Mouse (Mus musculus): ENCODE measurements around the gene Kcnc3. TPM values are rescaled to one million over a fixed set of nuclear protein-coding genes. Genes with fewer than 3 reads are reported as not detected.

The Kcnc3 gene
- polyA plus RNA-seq, 1 experiment from 2014 or later, result 0.17 TPM

DNA sequence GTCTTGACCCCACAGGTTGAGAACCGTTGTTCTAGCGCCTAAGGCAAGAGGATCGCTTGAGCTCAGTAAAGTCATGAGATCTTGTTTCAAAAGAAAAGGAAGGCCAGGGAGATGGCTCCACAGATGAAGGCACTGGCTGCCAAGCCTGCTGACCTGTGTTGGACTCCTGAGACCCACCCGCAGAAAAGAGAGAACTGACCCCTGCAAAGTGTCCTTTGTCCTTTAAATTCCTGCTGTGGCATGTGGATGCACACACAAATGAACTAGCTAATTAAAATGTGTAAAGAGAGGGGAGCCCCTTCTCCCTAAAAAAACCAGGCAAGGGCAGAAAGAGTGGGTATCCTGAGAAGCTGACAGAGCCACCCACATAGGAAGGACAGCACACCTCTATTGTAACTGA is 18.7 kb upstream of the Kcnc3 start:
- Histone ChIP-seq H3K4me3 (no peak overlapping the region), H3K9ac (no peak overlapping the region), H3K4me2 (no peak overlapping the region), H3K27me3 (replicated peaks) (peaks cover 27% of the 10 kb centered on the region), H3K27ac (ENCODE audit: poor library complexity, severe bottlenecking) (no peak overlapping the region), H3K9me3 (replicated peaks) (no peaks in the 10 kb centered on the region), H3K4me1 (replicated peaks) (no peaks in the 10 kb centered on the region), H3K36me3 (no peaks in the 10 kb centered on the region)
- no peak for ATAC-seq (ENCODE audit: insufficient number of reproducible peaks, low FRiP score)
- 79% methylated on average over 4 of the region's 4 CpGs for WGBS

DNA sequence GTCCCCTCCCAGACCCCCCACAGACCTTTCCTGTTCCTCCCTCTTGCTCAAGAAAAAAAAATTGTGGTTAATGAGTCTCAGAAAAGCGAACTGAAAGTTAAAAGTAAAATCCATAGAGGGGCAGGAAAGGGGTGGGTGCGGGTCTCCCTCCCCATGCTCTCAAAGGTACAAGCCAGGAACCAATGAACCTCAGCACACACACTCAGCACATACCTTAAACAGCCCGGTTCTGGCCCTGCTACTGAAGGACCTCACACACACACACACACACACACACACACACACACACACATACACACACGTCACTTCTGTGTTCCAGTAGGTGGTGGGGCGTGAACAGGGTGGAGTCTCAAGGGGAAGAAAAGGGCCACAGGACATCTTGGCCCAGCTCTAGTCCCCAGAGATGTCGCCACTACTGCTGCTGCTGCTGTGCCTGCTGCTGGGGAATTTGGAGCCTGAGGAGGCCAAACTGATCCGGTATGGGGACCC is 18.2 kb upstream of the Kcnc3 start, which contains the start of gene Napsa:
TSS of gene Napsa (plus strand) at position 168 of the 489 bp plus-strand sequence.
- Histone ChIP-seq H3K4me1 (replicated peaks) (no peaks in the 10 kb centered on the region), H3K4me3 (no peak within 1 kb of the TSS), H3K4me2 (no peak within 1 kb of the TSS), H3K36me3 (no peaks in the 10 kb centered on the region), H3K9me3 (replicated peaks) (no peaks in the 10 kb centered on the region), H3K27ac (ENCODE audit: poor library complexity, severe bottlenecking) (no peak within 1 kb of the TSS), H3K9ac (no peak within 1 kb of the TSS), H3K27me3 (replicated peaks) (peaks cover 27% of the 10 kb centered on the region)
- WGBS, result 49% methylated on average over 7 of the region's 7 CpGs
- no peak for ATAC-seq (ENCODE audit: insufficient number of reproducible peaks, low FRiP score)

DNA sequence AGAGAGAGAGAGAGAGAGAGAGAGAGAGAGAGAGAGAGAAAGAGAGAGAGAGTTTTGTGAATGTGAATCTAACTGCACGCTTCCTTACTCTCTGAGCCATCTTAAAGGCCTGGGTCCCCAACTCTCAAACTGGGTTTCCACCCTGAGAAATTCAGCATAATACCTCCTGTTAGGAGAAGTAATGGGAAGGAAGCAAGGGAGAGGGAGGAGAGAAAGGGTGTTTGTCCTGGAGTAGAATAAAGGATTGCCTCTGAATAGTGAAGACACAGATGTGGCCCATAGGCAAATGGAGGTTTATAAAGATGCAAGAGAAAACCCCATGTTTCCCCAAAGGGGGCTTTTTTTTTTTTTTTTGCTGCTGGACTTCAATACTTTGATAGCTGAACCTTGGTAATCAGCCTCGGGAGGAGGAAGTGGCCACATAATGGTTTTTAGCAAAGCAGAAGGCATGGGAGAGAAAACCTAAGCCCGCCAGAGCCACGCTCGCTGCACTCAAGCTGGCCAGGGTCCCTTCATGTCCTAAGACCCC is 17.4 kb upstream of the Kcnc3 start:
- Histone ChIP-seq H3K9ac (no peak overlapping the region), H3K4me2 (no peak overlapping the region), H3K27me3 (replicated peaks) (peaks cover 25% of the 10 kb centered on the region), H3K27ac (ENCODE audit: poor library complexity, severe bottlenecking) (no peak overlapping the region), H3K9me3 (replicated peaks) (peaks cover under 1% of the 10 kb centered on the region; the same call in 1 of the 2 replicates), H3K36me3 (no peaks in the 10 kb centered on the region), H3K4me3 (no peak overlapping the region), H3K4me1 (replicated peaks) (no peaks in the 10 kb centered on the region)
- ATAC-seq (ENCODE audit: insufficient number of reproducible peaks, low FRiP score), result no peak
- 71% methylated on average over 5 of the region's 5 CpGs for WGBS

DNA sequence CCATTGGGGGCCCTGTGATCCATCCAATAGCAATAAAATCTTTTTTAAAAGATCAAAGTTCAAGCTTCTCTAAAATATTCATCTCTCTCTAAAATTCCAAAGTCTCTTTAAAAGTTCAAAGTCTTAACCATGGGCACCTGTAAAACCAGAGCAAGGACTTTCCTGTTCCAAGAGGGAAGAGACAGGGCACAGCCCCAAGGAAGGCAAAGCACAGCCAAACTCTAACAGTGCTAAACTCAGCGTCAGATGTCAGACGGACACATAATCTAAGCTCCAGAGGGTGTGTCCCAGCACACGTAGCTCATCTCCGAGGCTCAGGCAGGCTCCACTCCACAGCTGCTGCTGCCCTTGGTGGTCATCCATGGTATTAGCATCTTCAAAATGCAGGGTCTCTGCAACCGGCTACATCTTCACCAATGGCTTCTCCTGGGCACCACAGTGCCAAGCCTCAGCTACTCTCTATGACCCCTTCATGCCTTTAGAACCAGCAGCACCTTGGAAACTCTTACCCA is 14.1 kb upstream of the Kcnc3 start:
- H3K4me3 ChIP-seq, result no peak overlapping the region
- H3K27ac ChIP-seq (ENCODE audit: poor library complexity, severe bottlenecking), result no peak overlapping the region
- no peaks in the 10 kb centered on the region for H3K4me1 ChIP-seq (replicated peaks)
- H3K4me2 ChIP-seq, result no peak overlapping the region
- no peaks in the 10 kb centered on the region for H3K36me3 ChIP-seq
- peaks cover 8% of the 10 kb centered on the region; the same call in 1 of the 2 replicates for H3K27me3 ChIP-seq (replicated peaks)
- ATAC-seq (ENCODE audit: insufficient number of reproducible peaks, low FRiP score), result no peak
- H3K9ac ChIP-seq, result no peak overlapping the region
- peaks cover 6% of the 10 kb centered on the region; the same call in 1 of the 2 replicates for H3K9me3 ChIP-seq (replicated peaks)
- WGBS, result 38% methylated on average over 5 of the region's 5 CpGs

DNA sequence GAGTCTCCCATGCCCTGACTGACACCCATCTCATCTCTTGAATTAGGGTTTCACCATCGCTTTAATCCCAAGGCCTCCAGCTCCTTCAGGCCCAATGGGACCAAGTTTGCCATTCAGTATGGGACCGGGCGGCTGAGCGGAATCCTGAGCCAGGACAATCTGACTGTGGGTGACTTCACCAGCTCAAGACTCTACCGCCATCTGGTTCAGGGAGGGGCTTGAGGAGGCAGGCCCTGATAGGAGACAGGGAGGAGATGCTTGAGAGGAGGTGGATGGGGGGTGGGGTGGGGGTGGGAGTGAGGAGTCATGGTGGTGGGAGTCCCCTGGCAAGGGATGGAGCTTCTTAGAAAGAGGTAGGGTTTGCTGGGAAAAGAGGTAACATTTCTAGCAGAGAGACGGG is 8.8 kb upstream of the Kcnc3 start:
- no peak for ATAC-seq (ENCODE audit: insufficient number of reproducible peaks, low FRiP score)
- Histone ChIP-seq H3K4me2 (no peak overlapping the region), H3K36me3 (no peaks in the 10 kb centered on the region), H3K9ac (no peak overlapping the region), H3K27me3 (replicated peaks) (peaks cover 35% of the 10 kb centered on the region), H3K4me1 (replicated peaks) (no peaks in the 10 kb centered on the region), H3K4me3 (no peak overlapping the region), H3K27ac (ENCODE audit: poor library complexity, severe bottlenecking) (no peak overlapping the region), H3K9me3 (replicated peaks) (peaks cover 6% of the 10 kb centered on the region; the same call in 1 of the 2 replicates)
- 56% methylated on average over 6 of the region's 6 CpGs for WGBS

DNA sequence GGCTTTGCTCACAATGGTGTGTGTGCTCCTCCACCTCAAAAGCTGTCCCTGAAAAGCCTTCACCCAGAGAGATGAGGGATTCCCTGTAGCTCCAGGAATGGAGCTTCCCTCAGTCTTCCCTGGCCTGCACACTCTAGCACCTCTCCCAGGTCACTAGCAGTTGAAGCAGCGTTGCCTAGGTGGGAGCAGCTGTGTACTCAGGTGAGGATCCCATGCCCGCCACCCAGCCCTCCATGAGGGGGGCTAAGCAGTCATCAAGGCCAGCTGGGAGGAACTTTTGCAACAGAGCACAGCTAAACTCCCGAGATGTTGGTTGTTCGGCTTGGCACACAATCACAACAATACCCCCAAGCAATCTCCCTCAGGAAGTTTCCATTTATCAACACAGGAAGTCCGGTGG is 7.8 kb upstream of the Kcnc3 start:
- H3K4me3 ChIP-seq, result no peak overlapping the region
- H3K9ac ChIP-seq, result no peak overlapping the region
- no peak for ATAC-seq (ENCODE audit: insufficient number of reproducible peaks, low FRiP score)
- peaks cover 6% of the 10 kb centered on the region; the same call in 1 of the 2 replicates for H3K9me3 ChIP-seq (replicated peaks)
- peaks cover 46% of the 10 kb centered on the region for H3K27me3 ChIP-seq (replicated peaks)
- WGBS, result 48% methylated on average over 5 of the region's 5 CpGs
- no peak overlapping the region for H3K27ac ChIP-seq (ENCODE audit: poor library complexity, severe bottlenecking)
- no peak overlapping the region for H3K4me2 ChIP-seq
- H3K4me1 ChIP-seq (replicated peaks), result no peaks in the 10 kb centered on the region
- no peaks in the 10 kb centered on the region for H3K36me3 ChIP-seq

DNA sequence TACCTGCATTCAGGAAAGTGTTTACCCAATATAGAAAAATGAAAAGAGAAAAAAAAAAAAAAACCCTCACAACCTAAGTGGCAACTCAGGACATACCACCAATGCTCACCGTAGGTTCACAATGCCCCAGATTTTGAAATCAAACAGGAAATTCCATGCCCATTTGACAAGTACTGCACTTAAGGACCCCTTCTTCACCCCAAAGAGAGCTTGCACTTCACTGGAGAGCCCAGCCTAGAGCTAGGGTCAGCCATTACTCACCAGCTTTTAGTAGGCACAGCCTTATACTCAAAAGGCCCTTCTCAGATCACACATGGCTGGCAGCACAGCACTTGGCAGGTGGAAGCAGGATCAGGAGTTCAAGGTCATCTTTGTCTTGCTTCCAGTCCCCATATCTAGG is 7.3 kb upstream of the Kcnc3 start:
- no peak overlapping the region for H3K4me3 ChIP-seq
- H3K36me3 ChIP-seq, result no peaks in the 10 kb centered on the region
- H3K9ac ChIP-seq, result no peak overlapping the region
- ATAC-seq (ENCODE audit: insufficient number of reproducible peaks, low FRiP score), result no peak
- no peak overlapping the region for H3K4me2 ChIP-seq
- H3K4me1 ChIP-seq (replicated peaks), result no peaks in the 10 kb centered on the region
- WGBS, result 50% methylated on average over 1 of the region's 1 CpGs
- H3K27me3 ChIP-seq (replicated peaks), result peaks cover 50% of the 10 kb centered on the region
- H3K27ac ChIP-seq (ENCODE audit: poor library complexity, severe bottlenecking), result no peak overlapping the region
- H3K9me3 ChIP-seq (replicated peaks), result peaks cover 4% of the 10 kb centered on the region; the same call in 1 of the 2 replicates

DNA sequence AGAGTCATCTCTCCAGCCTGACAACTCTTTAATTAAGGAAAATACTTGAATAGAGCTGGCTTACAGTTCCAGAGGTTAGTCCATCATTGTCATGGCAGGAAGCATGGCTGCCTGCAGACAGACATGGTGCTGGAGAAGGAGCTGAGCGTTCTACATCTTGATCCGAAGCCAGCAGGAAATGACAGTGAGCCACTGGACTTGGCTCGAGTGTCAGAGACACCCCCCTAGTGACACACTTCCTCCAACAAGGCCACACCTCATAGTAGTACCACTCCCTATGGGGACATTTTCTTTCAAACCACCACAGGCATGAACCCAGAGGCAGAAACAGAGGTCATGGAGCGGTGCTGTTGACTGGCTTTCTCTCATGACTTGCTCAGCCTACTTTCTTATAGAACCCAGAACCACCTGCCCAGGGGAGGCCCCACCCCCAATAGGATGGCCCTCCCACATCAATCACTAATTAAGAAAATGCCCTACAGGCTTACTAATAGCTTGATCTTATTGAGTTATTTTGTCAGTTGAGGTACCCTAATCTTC is 6.1 kb upstream of the Kcnc3 start:
- ATAC-seq (ENCODE audit: insufficient number of reproducible peaks, low FRiP score), result no peak
- WGBS, result 71% methylated on average over 4 of the region's 4 CpGs
- no peaks in the 10 kb centered on the region for H3K36me3 ChIP-seq
- H3K4me1 ChIP-seq (replicated peaks), result peaks cover 11% of the 10 kb centered on the region
- peaks cover 62% of the 10 kb centered on the region for H3K27me3 ChIP-seq (replicated peaks)
- no peak overlapping the region for H3K4me3 ChIP-seq
- H3K27ac ChIP-seq (ENCODE audit: poor library complexity, severe bottlenecking), result no peak overlapping the region
- H3K4me2 ChIP-seq, result no peak overlapping the region
- no peaks in the 10 kb centered on the region for H3K9me3 ChIP-seq (replicated peaks)
- H3K9ac ChIP-seq, result no peak overlapping the region

DNA sequence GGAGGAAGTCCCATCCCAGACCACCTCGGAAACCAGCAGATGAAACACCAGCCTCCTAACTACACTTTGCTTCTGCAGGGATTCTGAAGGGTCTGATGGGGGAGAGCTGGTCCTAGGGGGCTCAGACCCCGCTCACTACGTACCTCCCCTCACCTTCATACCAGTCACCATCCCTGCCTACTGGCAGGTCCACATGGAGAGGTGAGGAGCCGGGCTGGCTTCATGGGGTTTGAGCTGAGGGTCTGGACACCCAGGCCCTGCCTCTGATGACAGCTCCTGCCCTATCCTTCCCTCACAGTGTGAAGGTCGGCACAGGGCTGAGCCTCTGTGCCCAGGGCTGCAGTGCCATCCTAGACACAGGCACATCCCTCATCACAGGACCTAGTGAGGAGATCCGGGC is 5.5 kb upstream of the Kcnc3 start:
- Histone ChIP-seq H3K4me3 (no peak overlapping the region), H3K9ac (no peak overlapping the region), H3K4me1 (replicated peaks) (peaks cover 11% of the 10 kb centered on the region), H3K4me2 (no peak overlapping the region), H3K27ac (ENCODE audit: poor library complexity, severe bottlenecking) (no peak overlapping the region), H3K9me3 (replicated peaks) (no peaks in the 10 kb centered on the region), H3K27me3 (replicated peaks) (peaks cover 68% of the 10 kb centered on the region), H3K36me3 (no peaks in the 10 kb centered on the region)
- 84% methylated on average over 6 of the region's 6 CpGs for WGBS
- no peak for ATAC-seq (ENCODE audit: insufficient number of reproducible peaks, low FRiP score)

DNA sequence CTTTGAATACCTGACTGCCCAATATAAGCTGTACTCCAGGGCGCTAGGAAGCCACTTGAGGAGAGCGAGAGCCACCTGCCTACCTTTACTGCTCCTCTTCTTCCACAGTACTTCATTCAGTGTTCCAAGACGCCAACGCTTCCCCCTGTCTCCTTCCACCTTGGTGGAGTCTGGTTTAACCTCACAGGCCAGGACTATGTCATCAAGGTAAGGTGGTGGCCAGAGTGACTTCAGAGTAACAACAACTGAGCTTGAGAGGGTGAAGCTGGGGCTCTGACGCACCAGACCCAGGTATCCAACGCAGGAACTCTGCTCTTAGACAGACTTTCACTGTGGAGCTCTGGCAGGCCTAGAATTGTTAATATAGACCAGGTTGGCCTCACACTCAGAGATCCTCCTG is 4.9 kb upstream of the Kcnc3 start:
- Histone ChIP-seq H3K9ac (no peak overlapping the region), H3K27me3 (replicated peaks) (peaks cover 75% of the 10 kb centered on the region), H3K36me3 (no peaks in the 10 kb centered on the region), H3K9me3 (replicated peaks) (no peaks in the 10 kb centered on the region), H3K27ac (ENCODE audit: poor library complexity, severe bottlenecking) (no peak overlapping the region), H3K4me2 (no peak overlapping the region), H3K4me3 (no peak overlapping the region), H3K4me1 (replicated peaks) (peaks cover 17% of the 10 kb centered on the region)
- 77% methylated on average over 6 of the region's 6 CpGs for WGBS
- no peak for ATAC-seq (ENCODE audit: insufficient number of reproducible peaks, low FRiP score)

DNA sequence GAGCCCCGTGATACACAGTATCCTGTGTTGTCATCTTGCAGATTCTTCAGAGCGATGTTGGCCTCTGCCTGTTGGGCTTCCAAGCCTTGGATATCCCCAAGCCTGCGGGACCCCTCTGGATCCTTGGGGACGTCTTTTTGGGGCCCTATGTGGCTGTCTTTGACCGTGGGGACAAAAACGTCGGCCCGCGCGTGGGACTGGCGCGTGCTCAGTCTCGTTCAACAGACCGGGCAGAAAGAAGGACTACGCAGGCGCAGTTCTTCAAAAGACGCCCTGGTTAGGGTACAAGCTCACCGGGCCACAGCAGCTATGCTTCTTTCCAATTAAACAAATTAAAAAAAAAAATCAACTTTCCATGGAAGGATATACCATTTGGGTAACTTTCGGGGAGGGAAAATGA is 3.9 kb upstream of the Kcnc3 start:
- 13% methylated on average over 19 of the region's 19 CpGs for WGBS
- no peaks in the 10 kb centered on the region for H3K9me3 ChIP-seq (replicated peaks)
- ATAC-seq (ENCODE audit: insufficient number of reproducible peaks, low FRiP score), result no peak
- H3K4me1 ChIP-seq (replicated peaks), result peaks cover 26% of the 10 kb centered on the region
- H3K4me2 ChIP-seq, result peak overlapping the region; percentile 56
- peaks cover 81% of the 10 kb centered on the region for H3K27me3 ChIP-seq (replicated peaks)
- H3K9ac ChIP-seq, result no peak overlapping the region
- H3K36me3 ChIP-seq, result no peaks in the 10 kb centered on the region
- H3K27ac ChIP-seq (ENCODE audit: poor library complexity, severe bottlenecking), result no peak overlapping the region
- peak overlapping the region; percentile 15; the same call in 1 of the 2 replicates for H3K4me3 ChIP-seq

All from heart, embryonic 12.5 days (tissue).